Mouse (Mus musculus) stomach, postnatal 0 days (tissue): ENCODE results near the gene Gm815.

Experiments
- CTCF ChIP-seq: IDR thresholded peaks from 2 replicates; pipeline ENCODE4 v1.5.1; 2016; ENCODE audit warnings: antibody characterized with exemption, low read depth, mild to moderate bottlenecking, moderate library complexity
- EP300 ChIP-seq: optimal IDR thresholded peaks from 2 replicates; pipeline ENCODE3; 2016; ENCODE audit warnings: antibody characterized with exemption

DNA sequence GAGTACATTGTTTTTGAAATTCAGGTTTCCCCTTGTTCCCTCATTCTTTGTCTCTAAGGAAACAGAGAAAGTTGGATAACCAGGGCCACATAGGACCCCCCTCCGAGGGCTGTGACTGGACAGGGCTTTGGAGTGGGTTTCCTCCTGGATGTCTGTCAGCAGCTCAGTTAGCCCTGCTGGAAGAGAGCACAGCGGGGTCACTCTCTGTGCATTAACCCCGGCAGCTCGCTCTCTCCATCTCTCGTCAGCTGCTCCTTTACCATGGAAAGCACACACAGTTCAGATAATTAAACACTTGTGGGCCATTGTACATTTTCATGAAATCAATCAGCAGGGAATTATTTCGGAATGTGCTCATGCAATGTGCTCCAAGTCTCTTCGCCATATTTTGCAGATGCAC is 15.4 kb upstream of the Gm815 start:
- TF ChIP-seq CTCF (no peak), EP300 (no peak)
